Mouse (Mus musculus) layer of hippocampus, adult 11-12 months (tissue): ENCODE measurements around the gene H2al1c.
"Not testable (repeated sequence)": the region's sequence is repeated elsewhere in the genome, so short reads cannot be mapped to it uniquely, and the experiment has no call there.

ENCODE experiments used
- DNase-seq: peaks from one replicate; pipeline ENCODE4 v3.0.0; 2022; ENCODE audit warnings: low spot score

Gene H2al1c

DNA sequence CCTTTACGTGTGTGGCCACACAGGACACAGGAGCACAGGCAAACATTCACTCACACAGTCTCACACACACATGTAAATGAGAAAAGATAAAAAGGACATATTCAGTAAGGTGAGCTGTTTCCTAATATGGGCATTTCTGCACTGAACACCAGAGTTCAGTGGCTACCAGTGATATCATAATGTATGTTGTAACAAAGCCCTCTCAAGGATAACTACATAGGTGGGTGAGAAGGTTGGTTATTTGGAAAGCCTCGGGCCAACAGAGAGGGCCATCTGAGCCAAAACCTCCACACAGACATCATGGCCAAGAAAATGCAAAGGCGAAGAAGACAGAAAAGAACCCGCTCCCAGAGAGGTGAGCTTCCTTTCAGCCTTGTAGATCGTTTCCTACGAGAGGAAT, at the start of gene H2al1c:
Gene H2al1c, plus strand, starts transcription at position 301 of the 400 bp plus-strand sequence.
- DNase-seq: not testable (repeated sequence)

DNA sequence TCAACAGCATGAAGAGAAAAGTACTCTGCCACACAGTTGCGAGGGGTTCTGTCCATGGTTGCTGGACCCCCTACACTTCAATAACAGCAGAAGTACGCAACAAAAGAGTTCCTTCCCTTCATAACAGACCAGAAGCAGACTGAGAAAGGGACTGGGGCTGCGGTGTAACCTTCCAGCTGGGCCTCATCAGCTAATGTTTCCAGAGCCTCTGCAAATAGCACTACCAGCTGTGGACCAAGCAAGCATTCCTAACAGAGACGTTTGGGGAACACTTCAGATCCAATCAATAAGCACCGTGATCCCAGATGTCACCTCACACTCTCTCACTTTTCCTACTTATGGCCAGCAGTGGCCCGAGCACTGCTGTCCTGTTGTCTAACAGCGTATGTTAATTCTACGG, 40.5 kb upstream of the H2al1c start:
- no peak for DNase-seq

DNA sequence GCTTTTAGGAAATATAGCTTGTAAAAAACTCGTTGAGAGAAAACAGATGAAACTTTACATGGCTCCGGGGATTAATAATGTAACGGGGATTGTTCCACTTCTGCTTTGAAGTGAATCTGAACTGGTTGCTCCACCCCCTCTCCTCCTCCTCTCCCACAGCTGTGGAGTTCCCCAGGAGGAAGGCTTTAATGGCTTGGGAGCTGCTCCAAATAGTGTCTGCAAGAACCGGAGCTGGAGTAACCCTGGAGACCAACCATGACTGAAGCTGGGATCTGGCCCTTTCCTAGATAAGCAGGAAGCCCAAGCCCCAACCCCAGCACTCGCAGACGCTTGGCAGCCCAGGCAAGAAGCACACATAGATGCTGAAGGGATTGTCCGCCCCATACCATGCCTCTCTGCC, 37.7 kb upstream of the H2al1c start:
- no peak for DNase-seq

DNA sequence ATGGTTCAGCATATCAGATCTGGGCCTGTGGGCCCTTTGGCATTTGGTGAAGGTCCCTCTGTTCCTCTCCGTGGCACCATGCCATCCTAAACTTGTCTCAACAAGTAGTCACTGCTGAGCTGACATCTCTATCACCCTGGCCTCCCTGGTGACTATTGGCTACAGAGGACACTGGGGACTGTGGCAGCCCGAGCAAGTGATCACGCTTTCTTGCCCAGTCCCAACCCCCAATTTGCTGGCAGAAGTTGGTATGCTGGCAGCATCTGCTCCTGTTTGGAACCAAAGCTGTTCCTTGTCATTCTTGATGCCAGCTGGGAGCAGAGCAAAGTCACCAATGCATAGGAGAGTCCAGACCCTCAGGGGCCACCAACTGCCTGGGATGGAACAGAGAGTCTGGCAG, 36.4 kb upstream of the H2al1c start:
- peak; percentile 23 for DNase-seq

DNA sequence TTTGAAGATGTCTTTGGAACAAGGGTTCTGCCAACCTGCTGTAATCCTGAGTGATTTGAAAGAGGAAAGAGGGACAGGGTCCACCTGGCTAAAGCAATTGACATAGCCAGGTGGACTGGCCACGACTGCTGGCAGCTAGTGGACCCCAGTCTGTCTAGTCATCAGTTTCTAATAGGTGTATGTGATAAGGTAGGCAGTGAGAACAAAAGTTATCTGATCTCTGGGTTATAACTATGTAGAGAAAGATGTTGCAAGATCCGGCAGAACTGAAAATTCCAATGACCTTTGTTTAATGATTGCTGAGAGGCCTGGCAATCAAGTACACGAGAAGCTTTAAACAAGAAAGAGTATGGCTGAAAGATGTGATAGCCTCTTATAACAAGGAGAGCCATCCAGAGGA, 32.3 kb upstream of the H2al1c start:
- no peak for DNase-seq

DNA sequence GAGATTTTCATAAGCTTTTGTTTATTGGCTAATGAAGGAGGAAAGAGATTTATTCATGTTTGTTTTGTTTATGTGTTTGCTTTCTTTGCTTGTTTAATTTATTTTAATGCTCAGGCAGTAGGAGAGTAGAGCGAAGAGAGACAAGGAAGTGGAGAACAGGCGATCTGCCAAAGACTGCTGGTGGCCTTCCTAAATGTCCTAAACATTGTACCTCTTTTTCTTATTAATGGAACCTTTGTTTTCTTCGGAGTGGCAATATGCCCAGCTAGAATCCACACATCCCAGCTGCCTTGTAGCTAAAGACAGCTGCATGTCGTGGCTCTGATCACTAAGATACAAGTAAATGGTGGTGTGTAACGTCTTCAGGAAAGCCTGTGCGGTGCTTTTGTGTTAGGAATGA, 28.4 kb upstream of the H2al1c start:
- DNase-seq: no peak

DNA sequence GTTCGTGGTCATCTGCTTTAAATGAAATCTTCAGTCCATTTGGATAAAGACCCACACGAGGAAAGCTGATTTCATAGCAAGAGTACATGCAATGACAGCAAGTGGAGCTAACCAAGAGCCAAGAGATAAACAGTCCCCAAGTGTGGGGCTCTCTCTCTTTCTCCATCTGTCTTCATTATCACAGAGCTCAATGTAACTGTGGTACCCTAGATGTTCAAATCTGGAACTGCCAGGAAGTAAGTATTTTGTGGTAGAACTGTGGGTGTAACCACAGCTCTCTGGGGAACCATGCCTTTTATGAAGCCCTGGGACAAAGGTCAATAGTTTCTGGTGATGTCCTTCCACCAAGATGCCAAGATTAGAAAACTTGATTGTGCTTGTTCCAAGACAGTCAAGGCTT, 24.7 kb upstream of the H2al1c start:
- no peak for DNase-seq

DNA sequence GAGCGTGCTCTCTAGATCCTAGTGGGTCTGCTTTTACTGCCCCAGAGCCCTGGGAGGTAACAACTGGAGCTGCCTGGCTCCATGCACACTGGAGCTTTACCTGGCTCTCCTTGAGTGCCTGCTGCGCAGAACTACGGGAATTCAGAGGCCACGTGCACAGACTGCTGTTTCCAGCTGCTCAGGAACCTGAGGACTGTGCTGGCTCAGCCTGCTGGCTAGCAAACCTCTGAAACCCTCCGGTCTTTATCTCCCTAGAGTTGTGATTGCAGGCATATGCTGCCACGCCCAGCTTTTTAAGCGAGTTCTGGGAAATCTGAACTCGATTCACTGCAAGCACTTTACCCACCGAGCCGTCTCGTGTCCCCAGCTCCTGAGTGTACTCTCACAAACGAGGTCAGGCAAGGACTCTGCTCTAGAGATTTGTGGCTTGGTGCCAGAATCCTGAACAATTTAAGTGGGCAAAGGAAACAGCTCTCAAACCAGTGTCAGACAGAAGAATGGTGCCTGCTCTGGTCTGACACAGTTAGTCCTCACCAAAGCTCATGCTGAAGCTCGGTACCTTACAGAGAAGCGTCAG, 17.1 kb upstream of the H2al1c start:
- DNase-seq: no peak

DNA sequence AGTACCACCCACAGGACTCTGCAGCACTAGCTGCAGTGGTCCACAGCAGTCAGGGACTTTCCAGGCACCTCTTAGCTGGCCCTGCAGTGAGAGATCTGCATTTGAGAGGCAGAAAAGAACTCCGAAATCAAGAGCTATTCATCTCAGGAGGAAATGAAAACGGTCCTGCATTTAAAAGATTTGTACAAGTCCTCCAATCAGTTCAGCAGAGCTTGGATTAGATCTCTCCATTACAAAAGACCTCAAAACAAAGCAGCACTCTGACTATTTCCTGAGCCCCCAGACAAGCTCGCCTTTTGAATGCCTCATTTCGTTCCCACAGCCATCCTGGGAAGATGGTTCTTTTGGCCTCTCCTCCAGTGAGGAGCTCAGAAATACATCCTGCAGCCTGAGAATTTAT, 16.2 kb upstream of the H2al1c start:
- no peak for DNase-seq

DNA sequence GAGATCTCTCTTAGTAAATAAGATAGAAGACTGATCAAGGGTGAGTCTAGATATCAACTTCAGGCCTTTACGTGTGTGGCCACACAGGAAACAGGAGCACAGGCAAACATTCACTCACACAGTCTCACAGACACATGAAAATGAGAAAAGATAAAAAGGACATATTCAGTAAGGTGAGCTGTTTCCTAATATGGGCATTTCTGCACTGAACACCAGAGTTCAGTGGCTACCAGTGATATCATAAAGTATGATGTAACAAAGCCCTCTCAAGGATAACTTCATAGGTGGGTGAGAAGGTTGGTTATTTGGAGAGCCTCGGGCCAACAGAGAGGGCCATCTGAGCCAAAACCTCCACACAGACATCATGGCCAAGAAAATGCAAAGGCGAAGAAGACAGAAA, 6.5 kb upstream of the H2al1c start, which contains the start of gene H2al1a:
Gene H2al1a, plus strand, starts transcription at position 301 of the 400 bp plus-strand sequence.
- not testable (repeated sequence) for DNase-seq

DNA sequence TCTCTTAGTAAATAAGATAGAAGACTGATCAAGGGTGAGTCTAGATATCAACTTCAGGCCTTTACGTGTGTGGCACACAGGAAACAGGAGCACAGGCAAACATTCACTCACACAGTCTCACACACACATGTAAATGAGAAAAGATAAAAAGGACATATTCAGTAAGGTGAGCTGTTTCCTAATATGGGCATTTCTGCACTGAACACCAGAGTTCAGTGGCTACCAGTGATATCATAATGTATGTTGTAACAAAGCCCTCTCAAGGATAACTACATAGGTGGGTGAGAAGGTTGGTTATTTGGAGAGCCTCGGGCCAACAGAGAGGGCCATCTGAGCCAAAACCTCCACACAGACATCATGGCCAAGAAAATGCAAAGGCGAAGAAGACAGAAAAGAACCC, 3.3 kb upstream of the H2al1c start, which contains the start of gene H2al1b:
Gene H2al1b, plus strand, starts transcription at position 301 of the 400 bp plus-strand sequence.
- not testable (repeated sequence) for DNase-seq

DNA sequence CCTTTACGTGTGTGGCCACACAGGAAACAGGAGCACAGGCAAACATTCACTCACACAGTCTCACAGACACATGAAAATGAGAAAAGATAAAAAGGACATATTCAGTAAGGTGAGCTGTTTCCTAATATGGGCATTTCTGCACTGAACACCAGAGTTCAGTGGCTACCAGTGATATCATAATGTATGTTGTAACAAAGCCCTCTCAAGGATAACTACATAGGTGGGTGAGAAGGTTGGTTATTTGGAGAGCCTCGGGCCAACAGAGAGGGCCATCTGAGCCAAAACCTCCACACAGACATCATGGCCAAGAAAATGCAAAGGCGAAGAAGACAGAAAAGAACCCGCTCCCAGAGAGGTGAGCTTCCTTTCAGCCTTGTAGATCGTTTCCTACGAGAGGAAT, 3.1 kb downstream of the H2al1c start, which contains the start of gene H2al1d:
Gene H2al1d, plus strand, starts transcription at position 301 of the 400 bp plus-strand sequence.
- DNase-seq: not testable (repeated sequence)

DNA sequence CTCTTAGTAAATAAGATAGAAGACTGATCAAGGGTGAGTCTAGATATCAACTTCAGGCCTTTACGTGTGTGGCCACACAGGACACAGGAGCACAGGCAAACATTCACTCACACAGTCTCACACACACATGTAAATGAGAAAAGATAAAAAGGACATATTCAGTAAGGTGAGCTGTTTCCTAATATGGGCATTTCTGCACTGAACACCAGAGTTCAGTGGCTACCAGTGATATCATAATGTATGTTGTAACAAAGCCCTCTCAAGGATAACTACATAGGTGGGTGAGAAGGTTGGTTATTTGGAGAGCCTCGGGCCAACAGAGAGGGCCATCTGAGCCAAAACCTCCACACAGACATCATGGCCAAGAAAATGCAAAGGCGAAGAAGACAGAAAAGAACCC, 6.2 kb downstream of the H2al1c start, which contains the start of gene H2al1e:
Gene H2al1e, plus strand, starts transcription at position 301 of the 400 bp plus-strand sequence.
- DNase-seq: not testable (repeated sequence)

DNA sequence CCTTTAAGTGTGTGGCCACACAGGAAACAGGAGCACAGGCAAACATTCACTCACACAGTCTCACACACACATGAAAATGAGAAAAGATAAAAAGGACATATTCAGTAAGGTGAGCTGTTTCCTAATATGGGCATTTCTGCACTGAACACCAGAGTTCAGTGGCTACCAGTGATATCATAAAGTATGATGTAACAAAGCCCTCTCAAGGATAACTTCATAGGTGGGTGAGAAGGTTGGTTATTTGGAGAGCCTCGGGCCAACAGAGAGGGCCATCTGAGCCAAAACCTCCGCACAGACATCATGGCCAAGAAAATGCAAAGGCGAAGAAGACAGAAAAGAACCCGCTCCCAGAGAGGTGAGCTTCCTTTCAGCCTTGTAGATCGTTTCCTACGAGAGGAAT, 9.4 kb downstream of the H2al1c start, which contains the start of gene H2al1f:
Gene H2al1f, plus strand, starts transcription at position 301 of the 400 bp plus-strand sequence.
- not testable (repeated sequence) for DNase-seq

DNA sequence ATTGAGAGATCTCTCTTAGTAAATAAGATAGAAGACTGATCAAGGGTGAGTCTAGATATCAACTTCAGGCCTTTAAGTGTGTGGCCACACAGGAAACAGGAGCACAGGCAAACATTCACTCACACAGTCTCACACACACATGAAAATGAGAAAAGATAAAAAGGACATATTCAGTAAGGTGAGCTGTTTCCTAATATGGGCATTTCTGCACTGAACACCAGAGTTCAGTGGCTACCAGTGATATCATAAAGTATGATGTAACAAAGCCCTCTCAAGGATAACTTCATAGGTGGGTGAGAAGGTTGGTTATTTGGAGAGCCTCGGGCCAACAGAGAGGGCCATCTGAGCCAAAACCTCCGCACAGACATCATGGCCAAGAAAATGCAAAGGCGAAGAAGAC, 12.5 kb downstream of the H2al1c start, which contains the start of gene H2al1g:
Gene H2al1g, plus strand, starts transcription at position 301 of the 400 bp plus-strand sequence.
- DNase-seq: not testable (repeated sequence)

DNA sequence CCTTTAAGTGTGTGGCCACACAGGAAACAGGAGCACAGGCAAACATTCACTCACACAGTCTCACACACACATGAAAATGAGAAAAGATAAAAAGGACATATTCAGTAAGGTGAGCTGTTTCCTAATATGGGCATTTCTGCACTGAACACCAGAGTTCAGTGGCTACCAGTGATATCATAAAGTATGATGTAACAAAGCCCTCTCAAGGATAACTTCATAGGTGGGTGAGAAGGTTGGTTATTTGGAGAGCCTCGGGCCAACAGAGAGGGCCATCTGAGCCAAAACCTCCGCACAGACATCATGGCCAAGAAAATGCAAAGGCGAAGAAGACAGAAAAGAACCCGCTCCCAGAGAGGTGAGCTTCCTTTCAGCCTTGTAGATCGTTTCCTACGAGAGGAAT, 15.7 kb downstream of the H2al1c start, which contains the start of gene H2al1h:
Gene H2al1h, plus strand, starts transcription at position 301 of the 400 bp plus-strand sequence.
- DNase-seq: not testable (repeated sequence)

DNA sequence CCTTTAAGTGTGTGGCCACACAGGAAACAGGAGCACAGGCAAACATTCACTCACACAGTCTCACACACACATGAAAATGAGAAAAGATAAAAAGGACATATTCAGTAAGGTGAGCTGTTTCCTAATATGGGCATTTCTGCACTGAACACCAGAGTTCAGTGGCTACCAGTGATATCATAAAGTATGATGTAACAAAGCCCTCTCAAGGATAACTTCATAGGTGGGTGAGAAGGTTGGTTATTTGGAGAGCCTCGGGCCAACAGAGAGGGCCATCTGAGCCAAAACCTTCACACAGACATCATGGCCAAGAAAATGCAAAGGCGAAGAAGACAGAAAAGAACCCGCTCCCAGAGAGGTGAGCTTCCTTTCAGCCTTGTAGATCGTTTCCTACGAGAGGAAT, 18.9 kb downstream of the H2al1c start, which contains the start of gene H2al1i:
Gene H2al1i, plus strand, starts transcription at position 301 of the 400 bp plus-strand sequence.
- DNase-seq: not testable (repeated sequence)

DNA sequence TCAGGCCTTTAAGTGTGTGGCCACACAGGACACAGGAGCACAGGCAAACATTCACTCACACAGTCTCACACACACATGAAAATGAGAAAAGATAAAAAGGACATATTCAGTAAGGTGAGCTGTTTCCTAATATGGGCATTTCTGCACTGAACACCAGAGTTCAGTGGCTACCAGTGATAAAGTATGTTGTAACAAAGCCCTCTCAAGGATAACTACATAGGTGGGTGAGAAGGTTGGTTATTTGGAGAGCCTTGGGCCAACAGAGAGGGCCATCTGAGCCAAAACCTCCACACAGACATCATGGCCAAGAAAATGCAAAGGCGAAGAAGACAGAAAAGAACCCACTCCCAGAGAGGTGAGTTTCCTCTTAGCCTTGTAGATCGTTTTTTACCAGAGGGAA, 22.1 kb downstream of the H2al1c start, which contains the start of gene H2al1j:
Gene H2al1j, plus strand, starts transcription at position 301 of the 400 bp plus-strand sequence.
- DNase-seq: not testable (repeated sequence)

DNA sequence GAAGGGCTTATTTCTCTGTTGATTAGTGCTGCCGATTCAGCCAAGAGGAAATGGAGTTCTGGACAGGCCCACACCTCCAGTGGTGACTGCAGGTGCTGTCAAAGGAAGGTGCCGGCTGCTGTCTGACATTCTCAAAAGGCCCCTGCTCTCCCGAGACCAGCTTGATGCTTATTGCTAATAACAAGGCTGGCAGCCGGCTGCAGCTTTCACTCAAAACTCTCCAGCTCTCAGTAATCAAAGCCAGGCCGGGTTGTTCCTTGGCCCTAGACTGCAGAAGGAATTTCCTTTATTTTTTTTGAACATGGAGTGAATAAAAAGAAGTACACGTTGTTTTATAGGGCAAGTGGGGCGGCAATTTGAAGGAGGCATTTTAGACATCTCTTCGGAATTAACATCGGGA, 40.3 kb downstream of the H2al1c start:
- no peak for DNase-seq

DNA sequence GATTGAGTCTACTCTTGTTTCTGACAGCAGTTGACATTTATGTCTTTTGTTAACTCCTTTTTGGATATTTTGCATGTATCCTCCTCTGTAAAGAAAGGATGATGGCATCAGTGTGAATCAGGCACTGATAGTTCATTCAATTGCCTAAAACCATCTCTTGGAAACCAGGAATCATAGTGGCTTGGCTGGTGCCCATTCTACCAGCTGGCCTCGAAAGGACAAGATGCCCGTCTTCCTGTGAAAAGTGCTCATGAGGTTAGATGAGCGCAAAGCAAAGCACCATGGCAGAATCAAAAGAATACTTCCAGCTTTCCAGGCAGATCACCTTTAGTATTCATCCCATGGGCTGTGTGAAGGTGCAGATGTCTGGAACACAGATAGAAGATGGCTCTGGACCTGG, 41.3 kb downstream of the H2al1c start:
- no peak for DNase-seq
